Mouse (Mus musculus) testis, adult 2 months (tissue): ENCODE measurements around the gene Alg5.

ENCODE experiments used
- CTCF ChIP-seq: fragments of 200-500 bp; IDR thresholded peaks from 2 replicates; pipeline ENCODE4 v1.5.1; 2012; ENCODE audit warnings: low read depth, mild to moderate bottlenecking, inconsistent platforms, low read length, moderate library complexity; ENCODE audit not compliant: control insufficient read depth, insufficient read depth, insufficient replicate concordance
- POLR2A ChIP-seq: fragments of 200-500 bp; IDR thresholded peaks from 2 replicates; pipeline ENCODE4 v1.6.1; 2012; ENCODE audit warnings: low read depth, mild to moderate bottlenecking, inconsistent platforms, low read length, moderate library complexity; ENCODE audit not compliant: control insufficient read depth

GRCm38 (mm10) chr3:54692202-54693055 is 42.9 kb upstream of the Alg5 start, which contains the start of gene Supt20:
- TF ChIP-seq CTCF = no peak
- peak; percentile 93 for TF ChIP-seq POLR2A
